Mouse (Mus musculus) gastrocnemius, adult 8-10 months (tissue): ENCODE measurements around the gene Flt1. TPM values are rescaled to one million over a fixed set of nuclear protein-coding genes. Genes with fewer than 3 reads are reported as not detected.
A peak's percentile ranks its signal among the peaks of the same experiment; 100 is the strongest.

Experiments
- DNase-seq, 2 experiments: peaks; one replicate each; pipeline ENCODE4 v3.0.0; 2022; ENCODE audit warnings: low spot score in 2 of 2
- total RNA-seq, 4 experiments: library from RNA; stranded (reverse); gene quantifications; 2 replicates each; pipeline ENCODE4 v1.2.4; 2022

Gene Flt1
- total RNA-seq, 4 experiments from 2014 or later = 21.2 to 27.7 (median 24.7) TPM

- no peak for DNase-seq
These were observed 57.0 kb downstream of the Flt1 start for GRCm38 (mm10) chr5:147668637-147669344.

- DNase-seq = no peak
These were observed 59.9 kb downstream of the Flt1 start for GRCm38 (mm10) chr5:147665946-147666345.

- DNase-seq = no peak
These were observed 60.4 kb downstream of the Flt1 start for GRCm38 (mm10) chr5:147665381-147665780.

GRCm38 (mm10) chr5:147659909-147660308 lies 65.9 kb downstream of the Flt1 start:
- no peak for DNase-seq

- no peak for DNase-seq
These were observed 67.6 kb downstream of the Flt1 start for GRCm38 (mm10) chr5:147657882-147658855.

- no peak for DNase-seq
These were observed 70.0 kb downstream of the Flt1 start for GRCm38 (mm10) chr5:147655761-147656160.

GRCm38 (mm10) chr5:147651233-147651632 lies 74.6 kb downstream of the Flt1 start:
- DNase-seq = no peak

- no peak for DNase-seq
These were observed 79.4 kb downstream of the Flt1 start for GRCm38 (mm10) chr5:147646351-147646929.

- peak; percentile 11 to 39 for DNase-seq
These were observed 80.7 kb downstream of the Flt1 start for GRCm38 (mm10) chr5:147645001-147645645.

GRCm38 (mm10) chr5:147641452-147641851 lies 84.4 kb downstream of the Flt1 start:
- DNase-seq = no peak

GRCm38 (mm10) chr5:147639940-147640339 lies 85.9 kb downstream of the Flt1 start:
- DNase-seq = no peak

GRCm38 (mm10) chr5:147636676-147637075 lies 89.1 kb downstream of the Flt1 start:
- DNase-seq = no peak

- DNase-seq = no peak
These were observed 89.9 kb downstream of the Flt1 start for GRCm38 (mm10) chr5:147635883-147636282.

- no peak for DNase-seq
These were observed 91.8 kb downstream of the Flt1 start for GRCm38 (mm10) chr5:147634016-147634415.

GRCm38 (mm10) chr5:147632716-147633115 lies 93.1 kb downstream of the Flt1 start:
- DNase-seq = no peak

GRCm38 (mm10) chr5:147630426-147631290 lies 95.2 kb downstream of the Flt1 start:
- DNase-seq = no peak

- DNase-seq = no peak
These were observed 98.9 kb downstream of the Flt1 start for GRCm38 (mm10) chr5:147626944-147627343.

GRCm38 (mm10) chr5:147623747-147624146 lies 102.1 kb downstream of the Flt1 start:
- no peak for DNase-seq

- no peak for DNase-seq
These were observed 105.6 kb downstream of the Flt1 start for GRCm38 (mm10) chr5:147620178-147620577.

GRCm38 (mm10) chr5:147618243-147618642 lies 107.6 kb downstream of the Flt1 start:
- no peak for DNase-seq
